Mouse (Mus musculus): Measurements from ENCODE around the gene Brpf3. TPM values are rescaled to one million over a fixed set of nuclear protein-coding genes. Genes with fewer than 3 reads are reported as not detected.
"Not testable (repeated sequence)": the region's sequence is repeated elsewhere in the genome, so short reads cannot be mapped to it uniquely, and the experiment has no call there.

The Brpf3 gene
- polyA plus RNA-seq, 1 experiment from 2014 or later, result 9.0 TPM

- DNase-seq (ENCODE audit: low spot score) (no peak), ATAC-seq (ENCODE audit: insufficient read depth, low FRiP score, low TSS enrichment) (no peak)
- 91% methylated on average over 1 of the region's 1 CpGs for WGBS
- Histone ChIP-seq H3K4me1 (ENCODE audit: control insufficient read depth, insufficient read depth, low read length) (peaks cover 2% of the 10 kb centered on the region; the same call in 1 of the 2 replicates), H3K4me2 (ENCODE audit: low read depth) (no peak overlapping the region), H3K27me3 (ENCODE audit: control insufficient read depth, insufficient read depth, low read length) (no peaks in the 10 kb centered on the region), H3K9ac (ENCODE audit: low read length) (no peak overlapping the region), H3K36me3 (ENCODE audit: control insufficient read depth, insufficient read depth, low read length) (peaks cover 12% of the 10 kb centered on the region), H3K4me3 (ENCODE audit: low read depth, low read length) (no peak overlapping the region), H3K27ac (ENCODE audit: low read depth, low read length) (no peak overlapping the region), H3K9me3 (ENCODE audit: control insufficient read depth, low read length) (no peaks in the 10 kb centered on the region)
Measured at GRCm38 (mm10) chr17:28803316-28803715, 2.4 kb downstream of the Brpf3 start.

- H3K36me3 ChIP-seq (ENCODE audit: control insufficient read depth, insufficient read depth, low read length), result peaks cover 14% of the 10 kb centered on the region
- H3K9me3 ChIP-seq (ENCODE audit: control insufficient read depth, low read length), result no peaks in the 10 kb centered on the region
- H3K9ac ChIP-seq (ENCODE audit: low read length), result no peak overlapping the region
- H3K27me3 ChIP-seq (ENCODE audit: control insufficient read depth, insufficient read depth, low read length), result no peaks in the 10 kb centered on the region
- DNase-seq (ENCODE audit: low spot score) (no peak), ATAC-seq (ENCODE audit: insufficient read depth, low FRiP score, low TSS enrichment) (no peak)
- H3K27ac ChIP-seq (ENCODE audit: low read depth, low read length), result no peak overlapping the region
- H3K4me3 ChIP-seq (ENCODE audit: low read depth, low read length), result no peak overlapping the region
- no peak overlapping the region for H3K4me2 ChIP-seq (ENCODE audit: low read depth)
- WGBS, result 92% methylated on average over 6 of the region's 6 CpGs
- no peaks in the 10 kb centered on the region for H3K4me1 ChIP-seq (ENCODE audit: control insufficient read depth, insufficient read depth, low read length)
Measured at GRCm38 (mm10) chr17:28804973-28805372, 4.1 kb downstream of the Brpf3 start.

GRCm38 (mm10) chr17:28806770-28807169, 5.9 kb downstream of the Brpf3 start:
- Histone ChIP-seq H3K9me3 (ENCODE audit: control insufficient read depth, low read length) (no peaks in the 10 kb centered on the region), H3K27ac (ENCODE audit: low read depth, low read length) (no peak overlapping the region), H3K27me3 (ENCODE audit: control insufficient read depth, insufficient read depth, low read length) (no peaks in the 10 kb centered on the region), H3K9ac (ENCODE audit: low read length) (no peak overlapping the region), H3K4me3 (ENCODE audit: low read depth, low read length) (no peak overlapping the region), H3K36me3 (ENCODE audit: control insufficient read depth, insufficient read depth, low read length) (peaks cover 14% of the 10 kb centered on the region), H3K4me1 (ENCODE audit: control insufficient read depth, insufficient read depth, low read length) (no peaks in the 10 kb centered on the region), H3K4me2 (ENCODE audit: low read depth) (no peak overlapping the region)
- DNase-seq (ENCODE audit: low spot score) (no peak), ATAC-seq (ENCODE audit: insufficient read depth, low FRiP score, low TSS enrichment) (no peak)
- 97% methylated on average over 19 of the region's 19 CpGs for WGBS

- Histone ChIP-seq H3K36me3 (ENCODE audit: control insufficient read depth, insufficient read depth, low read length) (peaks cover 16% of the 10 kb centered on the region), H3K27ac (ENCODE audit: low read depth, low read length) (no peak overlapping the region), H3K4me2 (ENCODE audit: low read depth) (no peak overlapping the region), H3K4me1 (ENCODE audit: control insufficient read depth, insufficient read depth, low read length) (no peaks in the 10 kb centered on the region), H3K9me3 (ENCODE audit: control insufficient read depth, low read length) (no peaks in the 10 kb centered on the region), H3K27me3 (ENCODE audit: control insufficient read depth, insufficient read depth, low read length) (no peaks in the 10 kb centered on the region), H3K4me3 (ENCODE audit: low read depth, low read length) (no peak overlapping the region), H3K9ac (ENCODE audit: low read length) (no peak overlapping the region)
- WGBS, result 97% methylated on average over 8 of the region's 8 CpGs
- no peak for DNase-seq (ENCODE audit: low spot score)
- ATAC-seq (ENCODE audit: insufficient read depth, low FRiP score, low TSS enrichment), result no peak
Measured at GRCm38 (mm10) chr17:28808714-28809113, 7.8 kb downstream of the Brpf3 start.

- Histone ChIP-seq H3K27ac (ENCODE audit: low read depth, low read length) (no peak overlapping the region), H3K4me1 (ENCODE audit: control insufficient read depth, insufficient read depth, low read length) (no peaks in the 10 kb centered on the region), H3K27me3 (ENCODE audit: control insufficient read depth, insufficient read depth, low read length) (no peaks in the 10 kb centered on the region), H3K4me2 (ENCODE audit: low read depth) (no peak overlapping the region), H3K4me3 (ENCODE audit: low read depth, low read length) (no peak overlapping the region), H3K9me3 (ENCODE audit: control insufficient read depth, low read length) (no peaks in the 10 kb centered on the region), H3K9ac (ENCODE audit: low read length) (no peak overlapping the region), H3K36me3 (ENCODE audit: control insufficient read depth, insufficient read depth, low read length) (peaks cover 18% of the 10 kb centered on the region)
- ATAC-seq (ENCODE audit: insufficient read depth, low FRiP score, low TSS enrichment) (no peak), DNase-seq (ENCODE audit: low spot score) (no peak)
- WGBS, result 97% methylated on average over 10 of the region's 10 CpGs
Measured at GRCm38 (mm10) chr17:28809175-28809831, 8.4 kb downstream of the Brpf3 start.

- Histone ChIP-seq H3K9me3 (ENCODE audit: control insufficient read depth, low read length) (no peaks in the 10 kb centered on the region), H3K4me3 (ENCODE audit: low read depth, low read length) (no peak overlapping the region), H3K9ac (ENCODE audit: low read length) (no peak overlapping the region), H3K27me3 (ENCODE audit: control insufficient read depth, insufficient read depth, low read length) (no peaks in the 10 kb centered on the region), H3K4me2 (ENCODE audit: low read depth) (no peak overlapping the region), H3K27ac (ENCODE audit: low read depth, low read length) (no peak overlapping the region), H3K36me3 (ENCODE audit: control insufficient read depth, insufficient read depth, low read length) (peaks cover 18% of the 10 kb centered on the region), H3K4me1 (ENCODE audit: control insufficient read depth, insufficient read depth, low read length) (no peaks in the 10 kb centered on the region)
- ATAC-seq (ENCODE audit: insufficient read depth, low FRiP score, low TSS enrichment), result no peak
- WGBS, result 94% methylated on average over 10 of the region's 10 CpGs
- DNase-seq (ENCODE audit: low spot score), result peak; percentile 1
Measured at GRCm38 (mm10) chr17:28812345-28812744, 11.5 kb downstream of the Brpf3 start.

GRCm38 (mm10) chr17:28814529-28815097, 13.7 kb downstream of the Brpf3 start:
- no peaks in the 10 kb centered on the region for H3K4me1 ChIP-seq (ENCODE audit: control insufficient read depth, insufficient read depth, low read length)
- no peak overlapping the region for H3K9ac ChIP-seq (ENCODE audit: low read length)
- DNase-seq (ENCODE audit: low spot score) (peak; percentile 4), ATAC-seq (ENCODE audit: insufficient read depth, low FRiP score, low TSS enrichment) (no peak)
- 89% methylated on average over 15 of the region's 18 CpGs for WGBS
- no peaks in the 10 kb centered on the region for H3K27me3 ChIP-seq (ENCODE audit: control insufficient read depth, insufficient read depth, low read length)
- H3K36me3 ChIP-seq (ENCODE audit: control insufficient read depth, insufficient read depth, low read length), result peaks cover 31% of the 10 kb centered on the region
- no peaks in the 10 kb centered on the region for H3K9me3 ChIP-seq (ENCODE audit: control insufficient read depth, low read length)
- no peak overlapping the region for H3K4me2 ChIP-seq (ENCODE audit: low read depth)
- no peak overlapping the region for H3K27ac ChIP-seq (ENCODE audit: low read depth, low read length)
- no peak overlapping the region for H3K4me3 ChIP-seq (ENCODE audit: low read depth, low read length)

- H3K9ac ChIP-seq (ENCODE audit: low read length), result no peak overlapping the region
- no peak overlapping the region for H3K27ac ChIP-seq (ENCODE audit: low read depth, low read length)
- WGBS, result 89% methylated on average over 10 of the region's 10 CpGs
- no peaks in the 10 kb centered on the region for H3K27me3 ChIP-seq (ENCODE audit: control insufficient read depth, insufficient read depth, low read length)
- peaks cover 31% of the 10 kb centered on the region for H3K36me3 ChIP-seq (ENCODE audit: control insufficient read depth, insufficient read depth, low read length)
- no peak overlapping the region for H3K4me2 ChIP-seq (ENCODE audit: low read depth)
- no peak overlapping the region for H3K4me3 ChIP-seq (ENCODE audit: low read depth, low read length)
- H3K4me1 ChIP-seq (ENCODE audit: control insufficient read depth, insufficient read depth, low read length), result no peaks in the 10 kb centered on the region
- no peak for DNase-seq (ENCODE audit: low spot score)
- no peak for ATAC-seq (ENCODE audit: insufficient read depth, low FRiP score, low TSS enrichment)
- no peaks in the 10 kb centered on the region for H3K9me3 ChIP-seq (ENCODE audit: control insufficient read depth, low read length)
Measured at GRCm38 (mm10) chr17:28815384-28816004, 14.6 kb downstream of the Brpf3 start.

GRCm38 (mm10) chr17:28816326-28816725, 15.4 kb downstream of the Brpf3 start:
- H3K9me3 ChIP-seq (ENCODE audit: control insufficient read depth, low read length); ATAC-seq (ENCODE audit: insufficient read depth, low FRiP score, low TSS enrichment); H3K4me1 ChIP-seq (ENCODE audit: control insufficient read depth, insufficient read depth, low read length); H3K27me3 ChIP-seq (ENCODE audit: control insufficient read depth, insufficient read depth, low read length); H3K9ac ChIP-seq (ENCODE audit: low read length); H3K4me3 ChIP-seq (ENCODE audit: low read depth, low read length); H3K27ac ChIP-seq (ENCODE audit: low read depth, low read length); H3K4me2 ChIP-seq (ENCODE audit: low read depth); DNase-seq (ENCODE audit: low spot score): not testable (repeated sequence)
- WGBS, result 94% methylated on average over 10 of the region's 10 CpGs
- H3K36me3 ChIP-seq (ENCODE audit: control insufficient read depth, insufficient read depth, low read length), result peaks cover 37% of the 10 kb centered on the region
